Mouse (Mus musculus): ENCODE measurements around the gene Ccng1. TPM values are rescaled to one million over a fixed set of nuclear protein-coding genes. Genes with fewer than 3 reads are reported as not detected.

Ccng1 gene
- 42.0 and 44.1 TPM in 2 replicates for polyA plus RNA-seq (2015; fragmentation: Nextera tagmentation; extraction: Ambion mirVana)

GRCm38 (mm10) chr11:40755109-40755627, at the start of gene Ccng1:
TSS of gene Ccng1 (minus strand) at chr11:40755311.
- H3K4me3 ChIP-seq (ENCODE audit: low read depth, low read length): peak within 1 kb of the TSS; percentile 89
- H3K36me3 ChIP-seq (ENCODE audit: control insufficient read depth, insufficient read depth): peaks cover 14% of the 10 kb centered on the region
- peak within 1 kb of the TSS; percentile 84 for H3K9ac ChIP-seq (ENCODE audit: low read depth, low read length)
- no peak for TF ChIP-seq CTCF (IDR thresholded peaks at IDR 0.05; ENCODE audit: low read depth)
- H3K27ac ChIP-seq (ENCODE audit: low read depth, low read length): peak within 1 kb of the TSS; percentile 75
- under 1% methylated on average over 25 of the region's 25 CpGs for WGBS
- peak; percentile 99 for ATAC-seq
- H3K4me1 ChIP-seq (replicated peaks; ENCODE audit: control insufficient read depth, insufficient read depth, low read length): no peaks in the 10 kb centered on the region
- H3K9me3 ChIP-seq (ENCODE audit: control insufficient read depth): no peaks in the 10 kb centered on the region
- peak within 1 kb of the TSS; percentile 87 for H3K4me2 ChIP-seq (replicated peaks; ENCODE audit: low read depth)
- H3K27me3 ChIP-seq (replicated peaks; ENCODE audit: control insufficient read depth, insufficient read depth, low read length): no peaks in the 10 kb centered on the region

DNA sequence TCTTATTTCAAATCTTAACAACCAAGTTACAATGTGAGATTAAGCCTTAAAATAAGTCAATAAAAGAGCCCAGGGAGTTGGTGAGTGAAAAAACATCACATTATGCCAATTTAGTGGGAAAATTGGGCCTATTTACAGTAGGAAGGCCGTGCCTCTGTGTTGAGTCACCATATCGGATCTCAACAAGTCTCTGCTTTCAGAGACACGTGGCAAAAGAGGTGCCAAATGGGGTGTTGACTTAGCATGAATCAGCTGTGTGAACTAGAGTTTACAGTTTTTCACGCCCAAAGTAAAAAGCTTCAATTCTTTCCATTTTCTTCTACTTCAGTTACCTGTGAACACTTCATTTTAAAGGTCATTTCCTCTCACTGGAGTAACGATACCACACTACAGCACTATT, 35.2 kb upstream of the Ccng1 start:
- Histone ChIP-seq H3K9me3 (ENCODE audit: control insufficient read depth) (no peaks in the 10 kb centered on the region), H3K9ac (ENCODE audit: low read depth, low read length) (no peak overlapping the region), H3K4me1 (replicated peaks; ENCODE audit: control insufficient read depth, insufficient read depth, low read length) (no peaks in the 10 kb centered on the region), H3K4me2 (replicated peaks; ENCODE audit: low read depth) (no peak overlapping the region), H3K36me3 (ENCODE audit: control insufficient read depth, insufficient read depth) (no peaks in the 10 kb centered on the region), H3K27ac (ENCODE audit: low read depth, low read length) (no peak overlapping the region), H3K4me3 (ENCODE audit: low read depth, low read length) (no peak overlapping the region), H3K27me3 (replicated peaks; ENCODE audit: control insufficient read depth, insufficient read depth, low read length) (no peaks in the 10 kb centered on the region)
- no peak for ATAC-seq
- no peak for TF ChIP-seq CTCF (IDR thresholded peaks at IDR 0.05; ENCODE audit: low read depth)
- 63% methylated on average over 5 of the region's 5 CpGs for WGBS

DNA sequence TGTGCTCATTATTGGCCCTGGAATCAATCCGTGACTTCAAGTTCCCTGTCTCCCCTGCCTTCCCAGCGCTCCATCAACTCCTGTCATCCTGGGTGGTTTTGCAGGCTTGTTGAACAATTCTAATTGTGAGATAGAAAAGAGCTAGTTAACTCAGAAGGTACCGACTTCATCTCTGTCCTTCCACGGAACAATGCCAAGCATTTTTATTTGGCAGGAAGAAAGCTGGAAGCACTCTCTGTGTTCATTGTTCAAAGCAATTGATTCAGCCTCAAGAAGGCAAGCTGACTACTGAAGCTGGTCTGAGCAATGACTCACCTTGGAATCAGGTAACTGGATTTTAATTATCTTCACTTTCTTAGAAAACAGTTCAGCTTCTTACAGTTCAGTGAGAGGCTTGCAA, 34.6 kb upstream of the Ccng1 start:
- Histone ChIP-seq H3K4me3 (ENCODE audit: low read depth, low read length) (no peak overlapping the region), H3K4me1 (replicated peaks; ENCODE audit: control insufficient read depth, insufficient read depth, low read length) (no peaks in the 10 kb centered on the region), H3K27me3 (replicated peaks; ENCODE audit: control insufficient read depth, insufficient read depth, low read length) (no peaks in the 10 kb centered on the region), H3K27ac (ENCODE audit: low read depth, low read length) (no peak overlapping the region), H3K9me3 (ENCODE audit: control insufficient read depth) (no peaks in the 10 kb centered on the region), H3K36me3 (ENCODE audit: control insufficient read depth, insufficient read depth) (no peaks in the 10 kb centered on the region), H3K4me2 (replicated peaks; ENCODE audit: low read depth) (no peak overlapping the region), H3K9ac (ENCODE audit: low read depth, low read length) (no peak overlapping the region)
- WGBS: 68% methylated on average over 4 of the region's 4 CpGs
- no peak for TF ChIP-seq CTCF (IDR thresholded peaks at IDR 0.05; ENCODE audit: low read depth)
- ATAC-seq: no peak

GRCm38 (mm10) chr11:40786900-40787299, 31.8 kb upstream of the Ccng1 start:
- no peak for TF ChIP-seq CTCF (IDR thresholded peaks at IDR 0.05; ENCODE audit: low read depth)
- no peak overlapping the region for H3K27ac ChIP-seq (ENCODE audit: low read depth, low read length)
- no peak for ATAC-seq
- H3K4me1 ChIP-seq (replicated peaks; ENCODE audit: control insufficient read depth, insufficient read depth, low read length): no peaks in the 10 kb centered on the region
- WGBS: 79% methylated on average over 2 of the region's 2 CpGs
- no peaks in the 10 kb centered on the region for H3K9me3 ChIP-seq (ENCODE audit: control insufficient read depth)
- no peak overlapping the region for H3K4me2 ChIP-seq (replicated peaks; ENCODE audit: low read depth)
- no peak overlapping the region for H3K4me3 ChIP-seq (ENCODE audit: low read depth, low read length)
- no peaks in the 10 kb centered on the region for H3K27me3 ChIP-seq (replicated peaks; ENCODE audit: control insufficient read depth, insufficient read depth, low read length)
- H3K36me3 ChIP-seq (ENCODE audit: control insufficient read depth, insufficient read depth): no peaks in the 10 kb centered on the region
- no peak overlapping the region for H3K9ac ChIP-seq (ENCODE audit: low read depth, low read length)

DNA sequence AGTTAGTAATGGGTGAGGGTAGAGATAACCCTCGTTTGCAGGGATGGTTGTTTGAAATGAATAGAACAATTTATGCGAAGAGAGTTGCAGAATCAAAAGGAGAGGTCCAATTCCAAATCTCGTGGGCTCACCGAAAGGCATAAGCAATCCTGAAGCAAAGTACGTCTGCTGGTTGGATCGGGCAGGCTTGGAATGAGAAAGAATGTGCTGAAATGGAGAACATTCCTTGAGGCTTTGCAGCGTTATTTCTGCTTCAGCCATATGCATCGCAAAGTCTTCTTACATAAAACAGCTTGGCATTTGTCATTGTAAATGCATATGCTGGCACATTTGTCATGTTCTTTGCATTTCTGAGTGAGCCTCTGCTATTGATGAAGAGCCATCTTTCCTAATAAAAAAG, 29.2 kb upstream of the Ccng1 start:
- Histone ChIP-seq H3K36me3 (ENCODE audit: control insufficient read depth, insufficient read depth) (no peaks in the 10 kb centered on the region), H3K27ac (ENCODE audit: low read depth, low read length) (no peak overlapping the region), H3K9ac (ENCODE audit: low read depth, low read length) (no peak overlapping the region), H3K27me3 (replicated peaks; ENCODE audit: control insufficient read depth, insufficient read depth, low read length) (no peaks in the 10 kb centered on the region), H3K4me3 (ENCODE audit: low read depth, low read length) (no peak overlapping the region), H3K4me1 (replicated peaks; ENCODE audit: control insufficient read depth, insufficient read depth, low read length) (no peaks in the 10 kb centered on the region), H3K4me2 (replicated peaks; ENCODE audit: low read depth) (no peak overlapping the region), H3K9me3 (ENCODE audit: control insufficient read depth) (no peaks in the 10 kb centered on the region)
- WGBS: 80% methylated on average over 8 of the region's 8 CpGs
- no peak for ATAC-seq
- no peak for TF ChIP-seq CTCF (IDR thresholded peaks at IDR 0.05; ENCODE audit: low read depth)

- WGBS: 95% methylated on average over 1 of the region's 1 CpGs
- no peaks in the 10 kb centered on the region for H3K4me1 ChIP-seq (replicated peaks; ENCODE audit: control insufficient read depth, insufficient read depth, low read length)
- no peak for ATAC-seq
- H3K4me2 ChIP-seq (replicated peaks; ENCODE audit: low read depth): no peak overlapping the region
- H3K9ac ChIP-seq (ENCODE audit: low read depth, low read length): no peak overlapping the region
- TF ChIP-seq CTCF (IDR thresholded peaks at IDR 0.05; ENCODE audit: low read depth): no peak
- no peak overlapping the region for H3K4me3 ChIP-seq (ENCODE audit: low read depth, low read length)
- no peak overlapping the region for H3K27ac ChIP-seq (ENCODE audit: low read depth, low read length)
- H3K36me3 ChIP-seq (ENCODE audit: control insufficient read depth, insufficient read depth): no peaks in the 10 kb centered on the region
- H3K9me3 ChIP-seq (ENCODE audit: control insufficient read depth): no peaks in the 10 kb centered on the region
- no peaks in the 10 kb centered on the region for H3K27me3 ChIP-seq (replicated peaks; ENCODE audit: control insufficient read depth, insufficient read depth, low read length)
These were observed 28.2 kb upstream of the Ccng1 start for GRCm38 (mm10) chr11:40783346-40783745.

GRCm38 (mm10) chr11:40781857-40782256, 26.7 kb upstream of the Ccng1 start:
- Histone ChIP-seq H3K36me3 (ENCODE audit: control insufficient read depth, insufficient read depth) (no peaks in the 10 kb centered on the region), H3K9me3 (ENCODE audit: control insufficient read depth) (no peaks in the 10 kb centered on the region), H3K4me2 (replicated peaks; ENCODE audit: low read depth) (no peak overlapping the region), H3K4me3 (ENCODE audit: low read depth, low read length) (no peak overlapping the region), H3K4me1 (replicated peaks; ENCODE audit: control insufficient read depth, insufficient read depth, low read length) (no peaks in the 10 kb centered on the region), H3K27me3 (replicated peaks; ENCODE audit: control insufficient read depth, insufficient read depth, low read length) (no peaks in the 10 kb centered on the region), H3K9ac (ENCODE audit: low read depth, low read length) (no peak overlapping the region), H3K27ac (ENCODE audit: low read depth, low read length) (no peak overlapping the region)
- ATAC-seq: no peak
- no peak for TF ChIP-seq CTCF (IDR thresholded peaks at IDR 0.05; ENCODE audit: low read depth)
- 69% methylated on average over 2 of the region's 2 CpGs for WGBS

Data from intestine, postnatal 0 days (tissue).